Mouse (Mus musculus): ENCODE measurements around the gene Slc38a4.

GRCm38 (mm10) chr15:97020221-97020620, 35.5 kb downstream of the Slc38a4 start:
- TF ChIP-seq POLR2A (IDR thresholded peaks at IDR 0.05; ENCODE audit: low read depth, low read length) (no peak), CTCF (IDR thresholded peaks at IDR 0.05; ENCODE audit: extremely low read depth, insufficient read depth, insufficient read length, insufficient replicate concordance) (no peak)
